Mouse (Mus musculus) heart, embryonic 16.5 days (tissue): ENCODE results near the gene 1700092M07Rik. TPM values are rescaled to one million over a fixed set of nuclear protein-coding genes. Genes with fewer than 3 reads are reported as not detected.

ENCODE experiments used
- ATAC-seq: fragments of 200-750 bp; cut with Nextera tagmentation; replicated peaks from 2 replicates; pipeline ENCODE4 v1.8.0; 2017; ENCODE audit warnings: moderate number of reproducible peaks; ENCODE audit not compliant: insufficient read depth, low FRiP score; ENCODE audit errors: extremely low read depth
- H3K27ac ChIP-seq: fragments of 300-500 bp; sonication (generic); 2 replicates; pipeline ENCODE4 v1.5.1; 2014; ENCODE audit warnings: mild to moderate bottlenecking, low read length, control low read depth, moderate library complexity
- H3K27me3 ChIP-seq: fragments of 300-500 bp; sonication (generic); 2 replicates; pipeline ENCODE4 v1.6.1; 2014; ENCODE audit warnings: low read length, mixed read lengths; ENCODE audit not compliant: control insufficient read depth, insufficient read depth
- H3K36me3 ChIP-seq: fragments of 300-500 bp; sonication (generic); 2 replicates; pipeline ENCODE4 v1.6.1; 2014; ENCODE audit not compliant: control insufficient read depth, insufficient read depth
- H3K4me1 ChIP-seq: fragments of 300-500 bp; sonication (generic); 2 replicates; pipeline ENCODE4 v1.6.1; 2014; ENCODE audit warnings: low read length, mixed read lengths; ENCODE audit not compliant: control insufficient read depth, insufficient read depth
- H3K4me2 ChIP-seq: fragments of 300-500 bp; sonication (generic); 2 replicates; pipeline ENCODE4 v1.6.1; 2014; ENCODE audit warnings: low read depth, mild to moderate bottlenecking, control low read depth, low read length
- H3K4me3 ChIP-seq: fragments of 300-500 bp; sonication (generic); 2 replicates; pipeline ENCODE4 v1.5.1; 2014; ENCODE audit warnings: mild to moderate bottlenecking, control low read depth, low read length
- H3K9ac ChIP-seq: fragments of 300-500 bp; sonication (generic); 2 replicates; pipeline ENCODE4 v1.6.1; 2014; ENCODE audit warnings: low read length, control low read depth
- H3K9me3 ChIP-seq: fragments of 300-500 bp; sonication (generic); replicated peaks from 2 replicates; pipeline ENCODE4 v1.6.1; 2016; ENCODE audit warnings: low read length; ENCODE audit not compliant: control insufficient read depth
- WGBS: fragments of 180-500 bp; shearing (Covaris S2); extraction: QIAGEN DNeasy Blood & Tissue Kit; methylation state at CpG from one replicate; pipeline ENCODE4 v1.1.7; 2014; 5-methylcytosine and 5-hydroxymethylcytosine counted together
- polyA plus RNA-seq: library from polyadenylated mRNA; unstranded; fragments of >200 nt; fragmentation: Nextera tagmentation; extraction: Ambion mirVana; gene quantifications from 2 replicates; pipeline ENCODE4 v1.2.1, GENCODE M21; 2015

The 1700092M07Rik gene
- 0.63 and 0.74 TPM in 2 replicates for polyA plus RNA-seq

- 65% methylated on average over 14 of the region's 14 CpGs for WGBS
- Histone ChIP-seq H3K27ac (peak within 1 kb of the TSS; percentile 99), H3K9ac (peak within 1 kb of the TSS; percentile 87), H3K9me3 (no peaks in the 10 kb centered on the region), H3K4me1 (peaks cover 23% of the 10 kb centered on the region), H3K27me3 (no peaks in the 10 kb centered on the region), H3K4me3 (peak within 1 kb of the TSS; percentile 100), H3K36me3 (peaks cover 45% of the 10 kb centered on the region), H3K4me2 (peak within 1 kb of the TSS; percentile 60)
- no peak for ATAC-seq
These were observed at the start of gene 1700092M07Rik for GRCm38 (mm10) chr19:8740603-8741002. 1700092M07Rik (plus strand) TSS chr19:8740718.

DNA sequence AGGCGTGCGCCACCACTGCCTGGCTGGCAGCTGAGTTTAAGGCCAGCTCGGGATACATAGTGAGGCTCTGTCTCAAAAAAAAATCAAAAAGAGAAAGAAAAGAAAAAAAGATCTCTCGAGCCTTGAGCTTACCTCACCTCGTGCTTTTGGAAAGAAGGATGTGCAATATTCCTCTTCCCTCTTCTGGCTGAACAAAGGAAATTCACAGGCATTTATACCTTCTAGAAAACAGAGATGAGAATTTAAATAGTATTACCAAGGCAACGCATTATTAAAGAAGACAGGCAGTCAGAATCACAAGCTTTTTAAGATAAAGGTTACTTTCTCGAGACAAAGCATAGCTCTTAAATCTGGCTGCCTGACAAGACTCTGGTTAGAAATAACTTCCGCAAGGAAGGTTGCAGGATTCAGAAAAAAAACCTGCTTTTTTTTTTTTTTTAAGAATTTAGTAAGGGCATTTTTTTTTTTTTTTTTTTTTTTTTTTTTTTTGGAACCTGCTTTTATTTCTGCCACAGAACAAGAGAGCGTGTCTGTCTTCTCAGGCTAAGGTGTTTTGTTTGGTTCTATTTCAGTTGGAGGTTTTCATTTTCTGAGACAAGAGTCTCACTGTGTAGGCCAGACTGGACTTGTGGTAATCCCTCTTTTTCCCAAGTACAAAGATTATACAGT lies 48.5 kb upstream of the 1700092M07Rik start:
- H3K4me2 ChIP-seq, result no peak overlapping the region
- H3K9ac ChIP-seq, result no peak overlapping the region
- 55% methylated on average over 9 of the region's 9 CpGs for WGBS
- no peaks in the 10 kb centered on the region for H3K9me3 ChIP-seq
- H3K27ac ChIP-seq, result no peak overlapping the region
- H3K27me3 ChIP-seq, result no peaks in the 10 kb centered on the region
- no peak for ATAC-seq
- H3K36me3 ChIP-seq, result no peaks in the 10 kb centered on the region
- peaks cover 3% of the 10 kb centered on the region; the same call in 1 of the 2 replicates for H3K4me1 ChIP-seq
- no peak overlapping the region for H3K4me3 ChIP-seq

DNA sequence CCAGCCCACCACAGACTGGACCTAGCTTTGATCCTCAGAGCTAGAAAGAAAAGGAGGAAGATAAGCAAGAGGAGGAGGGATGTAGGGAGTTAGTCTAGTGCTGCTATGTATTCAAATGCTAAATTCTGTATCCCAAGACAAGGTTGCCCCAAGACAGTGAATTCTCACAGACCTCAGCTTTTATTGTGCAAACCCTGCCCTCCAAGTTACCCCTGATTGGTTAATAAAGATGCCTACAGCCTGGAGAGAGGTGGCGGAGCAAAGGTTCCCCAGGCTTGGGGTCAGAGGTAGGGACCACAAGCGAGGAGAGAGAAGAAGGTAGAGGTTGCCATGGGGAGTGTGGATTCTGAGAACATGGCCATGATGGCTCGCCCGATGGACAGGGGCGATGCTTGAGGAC lies 47.8 kb upstream of the 1700092M07Rik start:
- no peaks in the 10 kb centered on the region for H3K9me3 ChIP-seq
- H3K27ac ChIP-seq, result no peak overlapping the region
- H3K27me3 ChIP-seq, result no peaks in the 10 kb centered on the region
- no peaks in the 10 kb centered on the region for H3K36me3 ChIP-seq
- no peak for ATAC-seq
- 77% methylated on average over 5 of the region's 5 CpGs for WGBS
- H3K4me2 ChIP-seq, result no peak overlapping the region
- peaks cover 3% of the 10 kb centered on the region; the same call in 1 of the 2 replicates for H3K4me1 ChIP-seq
- no peak overlapping the region for H3K4me3 ChIP-seq
- H3K9ac ChIP-seq, result no peak overlapping the region

- 44% methylated on average over 6 of the region's 6 CpGs for WGBS
- 0 out of 2 replicates have a peak, but pooled peaks have one; percentile 47 for ATAC-seq
These were observed 45.2 kb upstream of the 1700092M07Rik start for GRCm38 (mm10) chr19:8695330-8695729.

DNA sequence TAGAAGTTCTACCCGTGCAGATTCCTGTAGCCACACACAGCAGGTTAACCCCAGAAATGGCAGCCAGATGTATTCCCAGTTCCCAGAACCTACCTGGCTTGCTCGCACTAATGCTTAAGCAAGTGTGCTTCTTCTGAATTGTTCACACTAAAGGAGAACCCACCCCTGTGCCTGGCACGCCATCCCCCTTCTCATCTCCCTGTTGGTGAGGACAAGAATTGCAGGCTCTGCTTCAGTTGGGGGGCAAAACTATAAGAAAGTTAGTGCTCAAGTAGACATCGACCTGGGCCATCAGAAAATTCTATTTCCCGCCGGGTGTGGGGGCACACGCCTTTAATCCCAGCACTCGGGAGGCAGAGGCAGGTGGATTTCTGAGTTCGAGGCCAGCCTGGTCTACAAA lies 40.9 kb upstream of the 1700092M07Rik start:
- Histone ChIP-seq H3K4me1 (peaks cover 3% of the 10 kb centered on the region; the same call in 1 of the 2 replicates), H3K9ac (no peak overlapping the region), H3K9me3 (no peaks in the 10 kb centered on the region), H3K4me3 (no peak overlapping the region), H3K4me2 (no peak overlapping the region), H3K27me3 (no peaks in the 10 kb centered on the region), H3K36me3 (0 out of 2 replicates have a peak, but pooled peaks cover 2% of the 10 kb centered on the region), H3K27ac (no peak overlapping the region)
- no peak for ATAC-seq
- WGBS, result 74% methylated on average over 9 of the region's 9 CpGs

More at GRCm38 (mm10) chr19:8695330-8695729, 45.2 kb upstream of the 1700092M07Rik start:
- H3K4me2 ChIP-seq, result no peak overlapping the region
- no peak overlapping the region for H3K4me3 ChIP-seq
- no peaks in the 10 kb centered on the region for H3K9me3 ChIP-seq
- H3K4me1 ChIP-seq, result peaks cover 3% of the 10 kb centered on the region; the same call in 1 of the 2 replicates
- H3K9ac ChIP-seq, result no peak overlapping the region
- H3K27ac ChIP-seq, result no peak overlapping the region
- no peaks in the 10 kb centered on the region for H3K36me3 ChIP-seq
- no peaks in the 10 kb centered on the region for H3K27me3 ChIP-seq

GRCm38 (mm10) chr19:8702458-8702857 lies 38.1 kb upstream of the 1700092M07Rik start:
- WGBS, result 56% methylated on average over 3 of the region's 3 CpGs
- no peak overlapping the region for H3K9ac ChIP-seq
- H3K4me1 ChIP-seq, result no peaks in the 10 kb centered on the region
- no peaks in the 10 kb centered on the region for H3K9me3 ChIP-seq
- ATAC-seq, result no peak
- H3K4me2 ChIP-seq, result no peak overlapping the region
- H3K27me3 ChIP-seq, result no peaks in the 10 kb centered on the region
- peaks cover 11% of the 10 kb centered on the region for H3K36me3 ChIP-seq
- no peak overlapping the region for H3K4me3 ChIP-seq
- H3K27ac ChIP-seq, result no peak overlapping the region

DNA sequence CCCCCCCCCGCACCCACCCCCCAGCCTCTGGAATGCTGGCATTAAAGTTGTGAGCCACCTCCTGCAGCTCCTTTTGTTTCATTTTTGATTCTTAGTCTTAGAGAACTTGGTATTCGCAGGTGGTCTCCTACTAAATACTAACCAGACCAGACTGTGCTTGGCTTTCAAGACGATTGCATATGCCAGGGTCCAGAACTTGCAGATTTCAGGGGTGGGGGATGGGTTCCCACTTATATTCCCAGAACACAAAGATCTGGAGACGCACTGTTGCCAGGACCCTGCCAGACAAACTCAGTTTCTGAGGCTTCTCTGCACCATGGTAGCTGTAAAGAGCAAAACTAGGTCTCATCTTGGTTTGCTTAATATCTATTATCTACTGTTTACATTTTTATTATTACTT lies 36.9 kb upstream of the 1700092M07Rik start:
- Histone ChIP-seq H3K27me3 (no peaks in the 10 kb centered on the region), H3K4me3 (no peak overlapping the region), H3K36me3 (peaks cover 22% of the 10 kb centered on the region), H3K9ac (no peak overlapping the region), H3K9me3 (no peaks in the 10 kb centered on the region), H3K4me1 (no peaks in the 10 kb centered on the region), H3K4me2 (no peak overlapping the region), H3K27ac (no peak overlapping the region)
- WGBS, result 57% methylated on average over 3 of the region's 4 CpGs
- no peak for ATAC-seq

- Histone ChIP-seq H3K9ac (no peak overlapping the region), H3K27ac (no peak overlapping the region), H3K4me2 (no peak overlapping the region), H3K9me3 (no peaks in the 10 kb centered on the region), H3K36me3 (peaks cover 33% of the 10 kb centered on the region), H3K4me3 (no peak overlapping the region), H3K4me1 (peaks cover 3% of the 10 kb centered on the region), H3K27me3 (no peaks in the 10 kb centered on the region)
- no peak for ATAC-seq
- WGBS, result 74% methylated on average over 6 of the region's 6 CpGs
These were observed 35.4 kb upstream of the 1700092M07Rik start for GRCm38 (mm10) chr19:8705026-8705708.

DNA sequence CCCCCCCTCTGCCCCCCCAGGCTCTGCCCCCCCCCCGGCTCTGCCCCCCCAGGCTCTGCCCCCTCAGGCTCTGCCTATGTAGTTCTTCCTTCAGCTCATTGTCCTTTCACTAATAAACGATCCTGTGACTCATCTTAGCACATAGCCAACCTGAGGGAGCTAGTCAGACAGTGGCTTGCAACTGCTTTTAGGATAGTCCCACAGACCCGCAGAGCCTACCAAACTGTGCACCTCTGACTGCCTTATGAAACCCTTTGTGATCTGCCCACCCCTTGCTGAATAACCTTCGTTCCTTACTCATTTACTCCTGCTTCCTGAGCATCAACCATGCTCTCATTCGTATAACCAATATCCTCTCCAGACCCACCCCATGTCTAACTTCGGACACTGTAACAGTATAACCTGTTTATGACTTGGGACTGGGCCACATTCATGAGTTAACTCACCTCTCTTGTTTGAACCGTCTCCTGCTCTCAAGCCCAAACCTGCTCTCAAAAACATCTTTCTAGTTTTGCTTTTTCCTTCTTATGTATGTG lies 34.3 kb upstream of the 1700092M07Rik start:
- Histone ChIP-seq H3K4me1 (peaks cover 13% of the 10 kb centered on the region), H3K4me3 (no peak overlapping the region), H3K27ac (no peak overlapping the region), H3K27me3 (no peaks in the 10 kb centered on the region), H3K4me2 (no peak overlapping the region), H3K9ac (no peak overlapping the region), H3K36me3 (peaks cover 36% of the 10 kb centered on the region), H3K9me3 (no peaks in the 10 kb centered on the region)
- no peak for ATAC-seq
- WGBS, result 78% methylated on average over 7 of the region's 7 CpGs
